Mouse (Mus musculus) lung, postnatal 25 days (tissue): ENCODE results near the gene Ftl1-ps1.

Experiments
- DNase-seq: peaks from one replicate; pipeline ENCODE4 v3.0.0; 2022; ENCODE audit warnings: low spot score

Gene Ftl1-ps1

DNA sequence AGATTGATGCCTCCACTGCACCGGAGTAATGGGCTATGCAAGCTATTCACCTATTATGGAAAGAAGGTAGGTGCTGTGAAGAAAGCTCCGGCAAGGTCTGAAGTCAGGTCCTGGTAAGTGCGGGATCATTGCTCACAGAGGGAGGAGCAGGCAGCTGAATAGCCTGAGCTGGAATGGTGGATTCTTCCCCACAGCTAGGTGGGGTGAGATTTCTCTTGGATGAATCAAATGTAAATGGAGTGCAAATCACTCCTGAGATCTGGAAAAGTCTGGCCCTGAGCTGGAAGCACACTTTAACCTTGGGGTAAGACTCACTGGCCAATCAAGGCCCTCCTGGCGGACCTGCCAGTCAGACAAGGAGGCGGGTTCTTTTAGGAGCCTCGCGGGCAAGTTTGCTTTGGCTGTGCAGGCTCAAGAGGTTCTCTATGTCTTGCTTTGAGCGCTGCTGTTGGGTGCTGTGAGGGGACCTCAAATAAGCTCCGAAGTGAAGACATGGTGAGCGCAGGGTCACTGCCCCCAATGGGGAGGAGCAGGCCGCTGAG is at the start of gene Ftl1-ps1:
Ftl1-ps1 (plus strand) TSS at position 397 of the 542 bp plus-strand sequence.
- DNase-seq, result no peak

- DNase-seq, result no peak
Observed at GRCm38 (mm10) chr13:74350435-74350906, 49.0 kb upstream of the Ftl1-ps1 start.

DNA sequence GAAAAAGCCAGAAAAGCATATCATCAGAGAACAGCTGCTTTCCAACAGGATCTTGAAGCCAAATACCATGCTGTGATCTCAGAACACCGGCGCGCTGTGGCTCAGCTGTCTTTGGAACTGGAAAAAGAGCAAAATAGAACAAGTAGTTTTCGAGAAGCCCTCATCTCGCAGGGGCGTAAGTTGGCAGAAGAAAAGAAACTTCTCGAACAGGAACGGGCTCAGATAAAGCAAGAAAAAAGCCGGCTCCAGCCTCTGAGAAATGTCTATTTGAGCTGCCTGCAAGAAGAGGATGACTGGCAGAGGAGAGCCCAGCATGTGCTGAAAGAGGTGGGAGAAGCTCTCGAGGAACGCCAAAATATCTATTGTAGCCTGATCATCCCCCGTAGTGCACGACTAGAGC is 43.0 kb upstream of the Ftl1-ps1 start:
- no peak for DNase-seq

DNA sequence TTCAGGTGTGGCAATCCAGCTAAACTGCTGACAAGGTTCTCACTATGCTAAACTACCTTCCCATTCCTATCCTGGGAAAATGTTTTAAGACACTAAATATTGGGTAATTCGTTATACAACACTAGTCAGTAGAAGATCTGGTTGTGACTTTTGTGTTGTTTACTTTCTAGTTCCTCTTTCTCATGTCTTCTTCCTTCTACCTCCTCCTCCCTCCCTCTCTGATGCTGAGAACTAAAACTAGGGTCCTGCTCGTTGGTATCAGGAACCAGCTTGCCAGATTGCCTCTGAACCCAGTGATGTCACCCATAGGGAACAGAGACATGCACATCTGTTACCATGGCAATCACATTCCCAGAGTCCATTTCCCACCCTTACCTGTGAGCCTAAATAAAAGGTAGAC is 37.3 kb upstream of the Ftl1-ps1 start:
- no peak for DNase-seq

DNA sequence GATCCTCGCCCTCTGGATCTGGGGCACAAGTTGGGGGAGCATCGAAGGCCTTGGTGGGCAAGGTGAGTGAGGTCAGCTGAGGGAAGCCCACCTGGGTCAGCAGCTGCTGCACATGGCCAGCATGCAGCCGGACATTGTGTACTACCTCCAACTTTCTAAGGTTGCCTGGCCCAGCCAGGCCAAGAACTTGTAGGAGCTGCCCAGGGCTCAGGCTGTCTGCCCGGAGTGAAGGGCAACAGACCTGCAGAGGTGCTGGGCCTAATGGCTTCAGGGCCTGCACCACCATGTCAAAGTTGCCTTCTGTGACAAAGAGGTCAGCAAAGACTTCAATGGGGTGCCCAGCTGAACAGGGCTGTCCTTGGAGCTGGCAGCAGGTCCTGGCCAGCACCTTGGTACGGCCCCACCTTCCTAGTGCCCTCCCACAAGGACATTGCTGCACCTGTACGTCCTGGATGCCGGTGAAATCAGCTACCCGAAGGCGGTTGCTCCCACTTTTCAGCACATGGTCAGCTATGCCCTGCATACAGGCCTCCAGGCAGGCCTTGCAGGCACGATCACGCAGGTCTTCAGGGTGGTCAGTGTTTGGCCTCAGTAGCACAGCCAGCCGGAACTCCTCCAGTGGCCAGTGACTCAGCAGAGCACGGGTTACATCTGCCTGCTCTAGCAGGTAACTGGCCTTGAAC is 36.2 kb upstream of the Ftl1-ps1 start:
- no peak for DNase-seq

GRCm38 (mm10) chr13:74363859-74364235 is 35.6 kb upstream of the Ftl1-ps1 start, which contains the start of gene Lrrc14b:
Lrrc14b (minus strand) TSS chr13:74364005.
- DNase-seq, result peak; percentile 24

GRCm38 (mm10) chr13:74381533-74382276 is 17.8 kb upstream of the Ftl1-ps1 start:
- DNase-seq, result no peak

GRCm38 (mm10) chr13:74382289-74382688 is 17.2 kb upstream of the Ftl1-ps1 start:
- DNase-seq, result no peak

GRCm38 (mm10) chr13:74389730-74390129 is 9.8 kb upstream of the Ftl1-ps1 start:
- DNase-seq, result no peak

GRCm38 (mm10) chr13:74390371-74390990 is 9.0 kb upstream of the Ftl1-ps1 start, which contains the start of gene Zfp72:
Zfp72 (minus strand) TSS chr13:74390836.
- DNase-seq, result peak; percentile 76

GRCm38 (mm10) chr13:74391156-74391555 is 8.3 kb upstream of the Ftl1-ps1 start:
- DNase-seq, result no peak

- DNase-seq, result no peak
Observed at GRCm38 (mm10) chr13:74439895-74440294, 40.4 kb downstream of the Ftl1-ps1 start.
